Mouse (Mus musculus) lung, adult 2 months (tissue): Measurements from ENCODE around the gene Ndufs2.

Source experiments
- CTCF ChIP-seq: fragments of 200-500 bp; IDR thresholded peaks from 2 replicates; pipeline ENCODE4 v1.5.1; 2011; ENCODE audit warnings: mild to moderate bottlenecking, low read length, control low read depth; ENCODE audit not compliant: insufficient read depth
- POLR2A ChIP-seq: fragments of 200-500 bp; IDR thresholded peaks from 2 replicates; pipeline ENCODE4 v1.6.1; 2011; ENCODE audit warnings: low read depth, mild to moderate bottlenecking, control low read depth, low read length, borderline replicate concordance; ENCODE audit errors: extremely low read depth

GRCm38 (mm10) chr1:171193911-171194830 lies 57.0 kb downstream of the Ndufs2 start:
- TF ChIP-seq POLR2A (no peak), CTCF (no peak)
